Mouse (Mus musculus): ENCODE measurements around the gene Zcchc2.
A peak's percentile ranks its signal among the peaks of the same experiment; 100 is the strongest.

Zcchc2 gene

DNA sequence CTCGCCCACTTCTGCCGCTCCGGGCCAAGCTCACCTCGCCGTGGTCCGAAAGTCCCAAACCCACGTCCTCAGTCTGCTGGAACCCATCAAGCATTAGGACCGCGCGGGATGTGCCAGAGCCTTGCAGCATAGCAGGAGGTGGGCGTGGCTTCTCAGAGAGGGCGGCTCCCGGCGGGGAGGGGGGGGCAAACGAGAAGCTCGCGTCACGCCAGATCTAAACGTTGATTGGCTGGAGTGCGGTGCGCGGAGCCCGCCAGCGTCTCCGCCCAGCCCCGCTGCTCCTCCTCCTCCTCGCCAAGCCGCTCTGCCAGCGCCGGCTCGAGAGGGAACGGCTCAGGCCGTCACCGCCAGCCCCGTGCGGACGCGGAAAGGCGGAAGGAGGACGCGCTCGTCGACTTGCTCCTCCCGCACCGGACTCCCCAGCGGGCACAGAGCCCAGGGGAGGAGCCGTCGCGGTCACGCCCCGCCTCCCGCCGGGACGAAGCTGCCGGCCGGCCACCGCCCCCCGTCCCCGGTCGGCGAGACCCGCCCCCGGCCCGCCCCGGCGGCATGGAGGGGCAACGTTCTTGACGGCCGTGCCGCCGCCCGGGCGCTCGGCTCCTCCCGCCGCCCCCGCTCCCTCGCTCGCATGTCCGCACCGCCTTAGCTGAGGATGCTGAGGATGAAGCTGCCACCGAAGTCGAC, at the start of gene Zcchc2:
Zcchc2 (plus strand) TSS at position 269 of the 684 bp plus-strand sequence.
- DNase-seq (ENCODE audit: low spot score in 2 of 2): peak; percentile 99

GRCm38 (mm10) chr1:105944927-105945580, 45.2 kb upstream of the Zcchc2 start:
- DNase-seq (ENCODE audit: low spot score in 2 of 2): peak in 1 of 2 experiments; percentile 49

- peak; percentile 75 to 90 for DNase-seq (ENCODE audit: low spot score in 2 of 2)
Observed at GRCm38 (mm10) chr1:105946581-105947540, 43.3 kb upstream of the Zcchc2 start.

DNA sequence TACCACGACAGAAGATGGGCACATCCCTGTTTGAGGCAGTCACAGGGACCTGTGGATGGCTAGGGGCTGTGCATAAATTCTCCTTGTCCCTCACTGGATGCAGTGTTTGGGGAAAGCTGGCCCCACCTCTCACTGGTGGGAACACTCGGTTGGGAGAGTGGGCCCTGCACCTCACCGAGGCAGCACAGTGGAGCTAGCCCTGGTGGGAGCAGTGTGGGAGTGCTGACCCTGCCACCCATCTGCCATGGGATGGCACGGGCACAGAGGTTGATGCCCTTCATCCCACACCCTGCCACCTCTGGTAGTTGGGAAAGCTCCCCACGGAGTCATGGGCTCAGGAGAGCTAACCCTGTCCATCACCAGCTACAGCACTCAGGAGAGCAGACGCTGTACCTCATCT, 41.9 kb upstream of the Zcchc2 start:
- DNase-seq (ENCODE audit: low spot score in 2 of 2): peak in 1 of 2 experiments; percentile 22

DNA sequence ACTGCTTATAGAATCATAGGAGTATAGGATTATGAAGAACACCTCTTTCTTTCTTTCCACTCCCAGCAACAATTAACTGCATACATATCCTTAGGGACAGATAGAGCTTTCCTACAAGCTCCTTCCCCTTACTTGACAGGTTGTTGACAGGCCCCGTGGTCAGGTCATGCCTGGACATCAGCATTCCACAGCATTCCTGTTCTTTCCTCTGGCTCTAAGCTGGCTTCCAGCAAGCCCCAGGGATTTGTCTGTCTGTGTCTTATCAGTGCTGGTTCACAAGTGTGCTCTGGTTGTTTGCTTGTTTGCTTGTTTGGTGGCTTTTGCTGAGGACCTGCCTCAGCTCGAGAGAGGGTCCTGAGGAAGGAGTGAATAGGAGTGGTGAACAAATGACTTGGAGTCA, 36.6 kb upstream of the Zcchc2 start:
- DNase-seq (ENCODE audit: low spot score in 2 of 2): no peak

DNA sequence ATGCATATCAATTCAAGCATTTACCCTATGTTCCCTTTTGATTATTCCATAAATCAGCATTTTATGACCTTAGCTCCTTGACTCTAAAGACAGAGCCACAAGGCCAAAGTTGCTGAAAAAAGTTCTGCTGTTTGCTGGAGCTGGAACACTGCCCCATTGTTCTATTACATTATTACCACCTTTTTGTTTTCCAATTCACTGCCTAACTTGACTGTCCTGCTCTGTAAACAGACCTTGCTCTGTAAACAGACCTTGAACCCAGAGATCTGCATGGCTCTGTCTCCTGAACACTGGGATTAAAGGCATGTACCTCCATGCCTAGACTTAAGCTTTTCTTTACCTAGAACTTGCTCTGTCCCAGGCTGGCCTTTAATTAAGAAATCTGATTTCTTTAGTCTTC, 36.2 kb upstream of the Zcchc2 start:
- DNase-seq (ENCODE audit: low spot score in 2 of 2): no peak

- DNase-seq (ENCODE audit: low spot score in 2 of 2): no peak
Observed at GRCm38 (mm10) chr1:105956057-105956456, 34.1 kb upstream of the Zcchc2 start.

GRCm38 (mm10) chr1:105961472-105961871, 28.7 kb upstream of the Zcchc2 start:
- DNase-seq (ENCODE audit: low spot score in 2 of 2): no peak

DNA sequence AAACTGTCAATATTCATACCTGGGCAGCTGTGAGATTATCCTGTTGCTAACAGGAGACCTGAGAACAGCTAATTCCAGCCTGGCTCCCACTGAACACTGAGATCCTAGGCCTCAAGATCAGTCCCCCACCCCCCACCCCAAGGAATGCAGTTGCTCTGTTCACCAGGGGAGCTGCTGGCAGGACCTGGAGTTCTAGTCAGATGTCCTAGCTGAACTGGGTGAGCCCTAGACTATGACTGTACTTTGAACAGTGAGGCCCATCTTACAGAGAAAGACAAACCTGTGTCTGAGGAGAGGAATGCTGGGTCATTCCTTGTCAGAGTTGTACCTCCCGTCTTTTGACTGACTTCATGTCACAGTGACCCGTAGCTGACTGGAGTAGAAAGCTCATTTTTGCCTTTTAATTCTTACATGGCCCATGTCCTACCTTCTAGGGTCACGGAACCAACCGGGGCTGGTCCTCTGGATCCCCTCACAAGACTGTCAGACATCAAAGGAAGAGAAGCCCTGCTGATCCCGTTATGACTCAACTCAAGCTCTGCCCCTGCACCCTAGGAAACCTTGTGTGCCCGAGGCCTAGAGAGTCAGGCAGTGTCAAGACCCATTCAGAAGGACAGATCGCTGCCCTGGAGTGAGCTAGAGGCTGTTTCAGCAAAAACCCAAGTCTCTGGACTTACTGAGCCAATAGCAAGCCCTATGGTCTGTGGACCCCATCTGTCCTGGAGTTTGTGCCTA, 28.0 kb upstream of the Zcchc2 start:
- no peak for DNase-seq (ENCODE audit: low spot score in 2 of 2)

- DNase-seq (ENCODE audit: low spot score in 2 of 2): no peak
Observed at GRCm38 (mm10) chr1:105962852-105963251, 27.4 kb upstream of the Zcchc2 start.

DNA sequence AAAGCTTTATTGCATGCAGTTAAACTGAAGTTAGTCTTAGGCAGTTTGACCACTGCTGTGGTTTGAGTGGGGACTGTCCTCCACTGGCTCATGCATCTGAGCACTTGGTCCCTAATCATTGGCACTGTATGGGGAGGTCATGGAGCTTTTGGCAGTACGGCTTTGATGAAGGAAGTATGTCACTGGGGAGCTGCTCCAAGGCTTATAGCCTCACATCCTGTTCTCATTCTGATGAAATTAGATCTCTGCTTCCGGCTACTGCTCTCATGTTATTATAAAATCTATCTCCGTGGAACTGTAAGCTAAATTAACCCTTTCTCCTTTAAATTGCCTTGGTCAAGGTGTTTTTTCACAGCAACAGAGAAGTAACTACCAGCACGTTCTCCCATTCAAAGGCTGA, 25.7 kb upstream of the Zcchc2 start:
- no peak for DNase-seq (ENCODE audit: low spot score in 2 of 2)

DNA sequence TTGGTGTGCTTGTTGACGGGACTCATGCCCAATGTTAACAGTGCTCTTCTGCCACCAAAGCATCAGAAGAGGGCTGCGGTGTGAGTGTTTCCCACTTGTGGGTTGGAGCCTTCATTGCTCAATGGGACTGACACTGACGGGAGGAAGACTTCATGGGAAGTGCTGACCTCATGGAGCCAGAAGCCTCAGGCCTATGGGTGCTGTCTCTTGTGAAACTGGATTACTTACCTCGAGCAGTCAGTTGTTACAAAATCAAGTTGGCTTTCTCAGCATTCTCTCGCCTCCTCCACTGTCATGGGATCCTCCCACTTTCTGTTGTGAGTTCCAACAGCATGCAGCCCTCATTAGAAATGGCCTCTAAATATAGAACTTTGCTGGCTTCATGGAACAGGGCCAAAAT, 25.0 kb upstream of the Zcchc2 start:
- no peak for DNase-seq (ENCODE audit: low spot score in 2 of 2)

GRCm38 (mm10) chr1:105971490-105972170, 18.6 kb upstream of the Zcchc2 start:
- DNase-seq (ENCODE audit: low spot score in 2 of 2): no peak

- DNase-seq (ENCODE audit: low spot score in 2 of 2): no peak
Observed at GRCm38 (mm10) chr1:105974023-105974422, 16.2 kb upstream of the Zcchc2 start.

- DNase-seq (ENCODE audit: low spot score in 2 of 2): no peak
Observed at GRCm38 (mm10) chr1:105977446-105978094, 12.6 kb upstream of the Zcchc2 start.

DNA sequence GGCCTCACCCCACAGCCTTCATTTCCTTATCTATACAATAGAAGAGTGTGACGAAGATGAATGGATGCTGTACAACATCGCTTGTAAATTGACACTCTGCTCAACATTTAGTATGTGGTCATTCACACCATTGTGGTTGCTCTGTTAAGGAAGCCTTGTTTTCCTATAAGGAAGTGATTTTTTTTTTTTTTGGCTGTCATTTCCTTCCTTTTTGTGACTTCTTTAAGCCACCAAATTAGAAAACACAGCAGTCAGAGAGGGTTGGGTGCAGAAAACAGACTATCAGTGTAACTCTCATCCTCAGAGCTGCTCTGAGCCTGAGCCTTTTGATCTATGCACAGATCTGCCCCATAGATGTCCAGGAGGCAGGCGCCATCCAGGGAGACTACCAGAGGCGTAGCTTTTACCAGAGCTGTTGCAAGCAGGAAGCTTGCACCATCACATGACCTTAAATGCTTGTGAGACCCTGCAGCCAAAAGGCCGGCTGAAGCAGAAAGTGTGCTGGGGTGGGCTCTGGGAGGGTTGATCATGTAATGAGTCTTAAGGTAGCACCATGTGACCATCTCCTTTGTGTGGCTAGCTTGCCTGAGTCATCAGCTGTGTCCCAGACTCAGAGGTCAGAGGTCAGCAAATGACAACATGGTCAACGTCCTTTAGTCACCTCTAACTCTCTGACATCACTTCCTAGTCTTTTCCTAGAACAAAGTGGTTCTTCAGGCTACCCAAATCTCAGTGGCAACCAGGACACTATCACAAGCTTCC, 9.2 kb upstream of the Zcchc2 start:
- no peak for DNase-seq (ENCODE audit: low spot score in 2 of 2)

DNA sequence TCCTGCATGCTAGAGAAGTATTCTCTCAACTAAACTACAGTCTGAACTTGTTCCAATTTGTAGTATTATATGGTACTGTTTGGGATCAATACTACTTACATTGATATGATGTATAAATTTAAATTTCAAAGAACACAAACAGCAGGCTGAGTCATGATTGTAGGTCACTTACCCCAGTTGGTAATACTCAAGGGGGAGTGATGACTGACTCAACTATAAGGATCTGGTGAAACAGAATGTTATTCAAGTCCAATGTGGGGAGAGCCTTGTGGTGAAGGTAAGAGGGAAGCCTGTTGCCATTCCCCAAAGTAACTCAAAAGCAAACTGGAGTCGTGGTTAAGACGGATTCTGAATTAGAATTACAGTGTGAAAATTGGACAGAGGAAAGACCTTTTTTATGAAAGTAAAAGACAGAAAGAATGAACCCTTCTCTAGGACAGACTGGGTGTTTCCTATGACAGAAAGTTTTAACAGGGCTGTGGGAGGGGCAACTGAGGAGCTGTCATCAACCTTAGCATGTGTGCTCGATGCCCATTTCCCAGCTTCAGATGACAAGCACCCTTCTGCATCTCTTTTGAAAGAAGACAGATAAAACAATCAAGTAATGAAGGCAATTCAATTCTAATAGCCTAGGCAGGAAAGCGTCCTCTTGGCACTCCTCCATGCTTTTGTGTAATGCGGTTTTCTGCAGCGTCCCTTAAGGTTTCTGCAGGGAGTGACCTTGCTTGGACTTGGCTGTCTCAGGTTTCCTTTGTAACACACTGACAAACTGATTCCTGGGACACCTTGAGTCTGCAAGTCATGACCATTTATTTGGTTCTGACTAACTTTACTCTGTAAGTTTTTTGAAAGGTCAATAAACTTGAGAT, 7.5 kb upstream of the Zcchc2 start:
- no peak for DNase-seq (ENCODE audit: low spot score in 2 of 2)

DNA sequence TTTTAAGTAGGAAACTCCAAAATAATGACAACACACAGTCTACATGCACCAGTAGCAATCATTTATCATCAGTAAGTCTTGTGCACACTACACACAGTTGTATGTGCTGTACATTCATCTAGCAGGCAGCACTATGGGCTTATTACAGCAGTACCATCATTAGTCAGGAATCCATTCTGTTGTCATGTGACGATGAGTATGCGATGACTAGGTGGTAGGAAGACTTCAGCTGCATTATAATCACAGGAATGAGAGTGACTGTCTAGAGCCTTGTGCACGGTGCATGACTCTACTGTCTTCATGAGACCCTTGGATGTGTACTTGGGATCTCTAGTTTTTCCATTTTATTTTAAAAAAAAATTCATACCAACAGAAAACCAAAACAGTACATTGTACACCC, 6.0 kb upstream of the Zcchc2 start:
- no peak for DNase-seq (ENCODE audit: low spot score in 2 of 2)

DNA sequence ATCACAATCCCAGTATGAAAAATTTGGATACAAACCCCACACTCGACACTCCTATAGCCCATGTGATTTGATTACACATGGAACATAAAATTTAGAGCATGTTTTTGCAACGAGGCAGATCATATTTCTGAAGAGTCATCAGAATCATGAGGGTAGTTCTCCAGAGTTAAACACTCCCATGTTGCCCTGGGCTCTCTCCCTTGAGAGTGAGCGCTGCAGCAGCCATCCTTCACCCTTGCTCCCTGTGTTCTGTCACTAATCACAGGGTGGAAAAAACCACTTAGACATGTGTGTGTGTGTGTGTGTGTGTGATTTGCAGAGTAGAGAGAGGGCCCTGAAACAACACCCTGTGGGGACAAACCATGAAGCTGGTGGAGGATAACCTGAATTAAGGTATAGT, 2.0 kb upstream of the Zcchc2 start:
- DNase-seq (ENCODE audit: low spot score in 2 of 2): no peak

Measured in right cerebral cortex, postnatal 10 days (tissue).